Mouse (Mus musculus): Measurements from ENCODE around the gene Coro2a.
A peak's percentile ranks its signal among the peaks of the same experiment; 100 is the strongest.
"Not testable (repeated sequence)": the region's sequence is repeated elsewhere in the genome, so short reads cannot be mapped to it uniquely, and the experiment has no call there.

Gene Coro2a

GRCm38 (mm10) chr4:46584536-46584935 lies 17.5 kb downstream of the Coro2a start:
- not testable (repeated sequence) for DNase-seq (ENCODE audit: low spot score in 2 of 2)

DNA sequence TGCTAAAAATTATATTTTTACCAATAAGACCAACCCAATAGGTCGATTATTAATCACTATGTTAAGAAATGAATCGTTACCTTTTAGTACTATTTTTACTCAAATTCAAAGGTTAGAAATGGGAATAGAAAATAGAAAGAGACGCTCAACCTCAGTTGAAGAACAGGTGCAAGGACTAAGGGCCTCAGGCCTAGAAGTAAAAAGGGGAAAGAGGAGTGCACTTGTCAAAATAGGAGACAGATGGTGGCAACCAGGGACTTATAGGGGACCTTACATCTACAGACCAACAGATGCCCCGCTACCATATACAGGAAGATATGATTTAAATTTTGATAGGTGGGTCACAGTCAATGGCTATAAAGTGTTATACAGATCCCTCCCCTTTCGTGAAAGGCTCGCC lies 17.9 kb downstream of the Coro2a start:
- DNase-seq (ENCODE audit: low spot score in 2 of 2) = not testable (repeated sequence)

GRCm38 (mm10) chr4:46582024-46582423 lies 20.0 kb downstream of the Coro2a start:
- not testable (repeated sequence) for DNase-seq (ENCODE audit: low spot score in 2 of 2)

DNA sequence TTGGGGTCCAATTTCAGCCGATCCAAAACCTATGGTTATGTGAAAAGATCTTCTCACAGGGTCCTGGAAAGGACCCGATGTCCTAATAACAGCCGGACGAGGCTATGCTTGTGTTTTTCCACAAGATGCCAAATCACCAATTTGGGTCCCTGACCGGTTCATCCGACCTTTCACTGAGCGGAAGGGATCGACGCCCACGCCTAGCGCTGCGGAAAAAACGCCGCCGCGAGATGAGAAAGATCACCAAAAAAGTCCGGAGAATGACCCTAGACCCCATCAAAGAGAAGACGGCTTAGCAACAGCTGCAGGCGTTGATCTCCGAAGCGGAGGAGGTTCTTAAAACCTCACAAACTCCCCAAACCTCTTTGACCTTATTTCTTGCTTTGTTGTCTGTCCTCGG lies 20.4 kb downstream of the Coro2a start:
- not testable (repeated sequence) for DNase-seq (ENCODE audit: low spot score in 2 of 2)

DNA sequence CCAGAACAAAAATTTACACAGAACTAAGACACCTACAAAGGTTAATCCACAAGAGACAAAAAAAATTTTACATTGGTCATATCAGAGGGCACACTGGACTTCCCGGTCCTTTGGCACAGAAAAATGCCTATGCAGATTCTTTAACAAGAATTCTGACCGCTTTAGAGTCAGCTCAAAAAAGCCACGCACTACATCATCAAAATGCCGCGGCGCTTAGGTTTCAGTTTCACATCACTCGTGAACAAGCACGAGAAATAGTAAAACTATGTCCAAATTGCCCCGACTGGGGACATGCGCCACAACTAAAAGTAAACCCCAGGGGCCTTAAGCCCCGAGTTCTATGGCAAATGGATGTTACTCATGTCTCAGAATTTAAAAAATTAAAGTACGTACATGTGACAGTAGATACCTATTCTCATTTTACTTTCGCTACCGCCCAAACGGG lies 21.2 kb downstream of the Coro2a start:
- not testable (repeated sequence) for DNase-seq (ENCODE audit: low spot score in 2 of 2)

DNA sequence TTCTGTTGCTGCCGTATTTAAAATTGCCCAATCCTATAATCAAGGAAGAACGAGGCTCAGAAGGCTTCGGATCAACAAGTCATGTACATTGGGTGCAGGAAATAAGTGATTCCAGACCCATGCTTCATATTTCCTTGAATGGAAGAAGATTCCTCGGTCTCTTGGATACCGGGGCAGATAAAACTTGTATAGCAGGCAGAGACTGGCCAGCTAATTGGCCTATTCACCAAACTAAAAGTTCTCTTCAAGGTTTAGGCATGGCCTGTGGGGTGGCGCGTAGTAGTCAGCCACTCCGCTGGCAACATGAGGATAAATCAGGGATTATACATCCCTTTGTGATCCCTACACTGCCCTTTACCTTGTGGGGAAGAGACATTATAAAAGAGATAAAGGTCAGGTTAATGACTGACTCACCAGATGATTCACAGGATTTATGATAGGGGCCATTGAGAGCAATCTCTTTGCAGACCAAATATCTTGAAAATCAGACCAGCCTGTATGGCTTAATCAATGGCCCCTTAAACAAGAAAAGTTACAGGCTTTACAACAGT lies 23.1 kb downstream of the Coro2a start:
- not testable (repeated sequence) for DNase-seq (ENCODE audit: low spot score in 2 of 2)

DNA sequence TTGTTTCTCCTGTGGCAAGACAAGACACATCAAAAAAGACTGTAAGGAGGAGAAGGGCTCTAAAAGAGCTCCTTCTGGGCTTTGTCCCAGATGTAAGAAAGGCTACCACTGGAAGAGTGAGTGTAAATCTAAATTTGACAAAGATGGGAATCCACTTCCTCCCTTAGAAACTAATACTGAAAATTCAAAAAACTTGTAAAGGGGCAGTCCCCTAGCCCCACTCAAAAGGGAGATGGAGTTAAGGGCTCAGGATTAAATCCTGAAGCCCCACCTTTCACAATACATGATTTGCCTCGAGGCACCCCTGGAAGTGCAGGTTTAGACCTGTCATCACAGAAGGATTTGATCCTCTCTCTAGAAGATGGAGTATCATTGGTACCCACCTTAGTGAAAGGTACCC lies 23.8 kb downstream of the Coro2a start:
- DNase-seq (ENCODE audit: low spot score in 2 of 2) = no peak

- DNase-seq (ENCODE audit: low spot score in 2 of 2) = not testable (repeated sequence)
Observed at GRCm38 (mm10) chr4:46575509-46576284, 26.3 kb downstream of the Coro2a start.

- DNase-seq (ENCODE audit: low spot score in 2 of 2) = no peak
Observed at GRCm38 (mm10) chr4:46574841-46575240, 27.2 kb downstream of the Coro2a start.

DNA sequence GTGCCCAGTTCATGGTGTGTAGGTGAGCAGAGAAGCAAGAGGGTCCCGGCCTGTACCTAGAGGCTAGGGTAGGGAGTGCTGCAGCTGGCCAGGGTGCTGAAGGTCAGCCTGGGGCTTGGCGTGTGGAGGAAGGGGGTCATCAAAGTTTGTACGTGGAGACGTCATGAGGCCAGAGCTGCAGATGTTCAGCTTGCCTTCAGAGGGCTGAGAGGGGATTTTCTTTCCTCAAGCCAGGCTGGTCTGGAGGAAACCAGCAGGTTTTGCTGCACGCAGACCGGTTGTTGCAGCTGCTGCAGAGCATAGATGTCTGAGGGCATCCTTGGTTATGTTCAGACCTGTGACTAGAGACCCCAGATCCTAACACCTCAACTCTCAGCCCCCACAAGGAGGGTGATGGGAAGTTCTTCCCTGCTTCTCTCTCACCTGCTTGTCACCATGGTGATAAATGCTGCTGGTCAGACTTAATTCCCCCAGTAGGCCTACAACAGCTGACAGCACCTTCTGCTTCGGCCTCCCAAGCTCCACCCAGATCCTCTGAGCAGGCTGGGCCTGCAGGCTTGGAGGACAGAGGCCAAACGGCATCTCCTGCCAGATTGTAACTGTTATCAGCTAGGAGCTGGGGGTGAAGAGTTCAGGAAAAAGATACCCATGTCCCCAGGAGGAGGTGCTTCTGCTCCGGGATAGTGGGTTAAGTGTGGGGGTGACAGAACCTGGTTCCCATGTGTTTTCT lies 27.8 kb downstream of the Coro2a start:
- peak in 1 of 2 experiments; percentile 18 for DNase-seq (ENCODE audit: low spot score in 2 of 2)

GRCm38 (mm10) chr4:46572616-46573015 lies 29.4 kb downstream of the Coro2a start:
- no peak for DNase-seq (ENCODE audit: low spot score in 2 of 2)

DNA sequence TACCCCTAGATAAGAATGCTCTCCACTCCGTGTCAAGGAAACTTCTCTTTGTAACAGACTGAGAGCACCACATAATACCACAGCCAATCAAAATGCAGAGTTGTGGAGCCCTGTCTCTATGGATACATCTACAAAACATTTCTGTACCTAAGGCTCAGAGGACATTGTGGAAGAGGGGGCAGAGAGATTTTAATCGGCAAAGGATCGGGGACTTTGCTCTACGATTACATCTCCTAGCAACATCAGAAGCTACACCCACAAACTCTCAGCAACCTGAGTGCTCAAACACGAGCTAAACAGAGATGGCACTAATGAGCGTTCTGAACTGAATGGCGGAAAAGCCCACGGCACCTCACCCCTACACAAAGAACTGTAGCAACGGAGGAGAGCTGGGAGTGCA lies 30.3 kb downstream of the Coro2a start:
- no peak for DNase-seq (ENCODE audit: low spot score in 2 of 2)

- DNase-seq (ENCODE audit: low spot score in 2 of 2) = peak; percentile 81 to 83
Observed at GRCm38 (mm10) chr4:46569671-46570070, 32.3 kb downstream of the Coro2a start.

DNA sequence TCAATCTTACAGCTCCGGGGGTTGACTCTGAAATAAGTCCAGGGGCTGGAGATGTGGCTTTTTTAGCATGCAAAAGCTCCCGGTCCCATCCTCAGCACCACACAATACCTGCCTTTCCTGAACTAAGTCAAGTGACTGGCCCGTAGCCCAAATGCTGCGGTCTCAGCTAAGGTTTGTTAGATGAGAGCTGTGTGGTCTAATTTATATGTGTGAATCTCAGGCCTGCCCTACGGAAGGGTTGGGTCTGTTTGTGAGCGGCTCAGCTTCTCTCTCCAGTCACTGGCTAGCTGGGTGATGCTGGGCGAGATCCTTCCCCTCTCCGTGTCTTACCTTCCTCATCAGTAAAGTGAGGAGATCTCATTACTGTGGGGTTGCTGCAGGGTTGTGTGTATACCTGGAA lies 33.8 kb downstream of the Coro2a start:
- no peak for DNase-seq (ENCODE audit: low spot score in 2 of 2)

GRCm38 (mm10) chr4:46566931-46567671 lies 34.9 kb downstream of the Coro2a start:
- DNase-seq (ENCODE audit: low spot score in 2 of 2) = no peak

DNA sequence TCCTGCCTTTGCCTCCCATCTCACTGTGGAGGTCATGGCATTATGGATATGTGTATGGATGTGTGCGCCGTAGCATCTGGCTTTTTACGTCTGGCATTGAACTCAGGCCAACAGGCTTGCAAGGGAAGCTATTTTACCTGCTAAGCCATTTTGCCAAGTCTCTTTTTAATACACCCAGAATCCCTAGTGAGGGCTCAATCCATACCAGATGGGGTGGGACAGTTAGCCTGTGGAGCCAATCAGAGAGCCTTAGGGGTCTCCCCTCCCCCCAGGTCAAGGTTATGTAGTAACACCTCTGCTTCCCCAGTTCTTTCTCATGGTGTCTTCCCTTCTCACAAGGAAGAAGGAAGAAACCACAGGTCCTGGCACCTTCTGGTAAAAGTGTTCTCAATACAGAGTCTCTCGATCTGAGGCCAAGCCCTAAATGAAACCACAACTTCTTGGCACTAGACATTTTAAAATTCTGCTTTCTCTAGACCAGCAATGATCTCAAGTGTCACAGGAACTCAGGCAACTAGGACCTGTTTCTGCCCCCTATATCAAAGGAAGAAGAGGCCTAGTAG lies 36.5 kb downstream of the Coro2a start:
- no peak for DNase-seq (ENCODE audit: low spot score in 2 of 2)

DNA sequence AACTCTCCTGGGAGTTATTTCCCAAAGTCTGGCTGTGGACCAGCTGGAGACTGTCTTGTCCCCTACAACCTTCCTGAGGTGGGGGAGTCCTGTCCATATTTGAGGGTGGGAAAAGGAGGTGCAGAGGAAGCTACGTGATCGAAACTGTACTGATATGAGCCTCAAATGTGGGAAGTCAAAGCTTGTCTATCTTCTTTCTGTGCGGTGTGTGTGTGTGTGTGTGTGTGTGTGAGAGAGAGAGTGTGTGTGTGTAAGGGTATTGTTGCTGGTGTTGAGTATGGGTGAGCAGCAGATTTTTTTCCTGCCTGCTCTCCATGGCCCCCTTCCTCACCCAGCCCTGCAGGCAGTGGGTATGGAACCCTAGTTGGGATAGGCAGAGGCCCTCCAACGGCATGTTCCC lies 37.8 kb downstream of the Coro2a start:
- no peak for DNase-seq (ENCODE audit: low spot score in 2 of 2)

DNA sequence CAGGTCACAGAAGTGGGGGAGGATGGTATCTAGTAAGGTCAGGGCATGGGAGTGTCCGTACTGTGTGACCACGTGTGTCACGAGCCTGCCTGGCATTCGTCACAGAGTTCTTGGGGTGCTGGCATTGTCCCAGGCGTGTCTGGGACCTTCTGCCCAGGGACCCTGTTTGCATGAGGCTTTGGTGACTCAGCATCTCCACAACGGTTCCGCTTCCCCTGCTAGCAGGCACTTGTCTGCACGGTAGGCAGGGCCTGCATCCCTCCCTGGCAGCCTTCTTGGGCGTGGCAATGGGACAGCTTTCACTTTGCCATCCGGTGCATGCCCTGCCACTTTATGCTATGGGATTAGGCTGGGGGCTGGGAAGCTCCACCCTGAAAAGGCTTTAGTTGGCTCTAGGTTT lies 38.2 kb downstream of the Coro2a start:
- DNase-seq (ENCODE audit: low spot score in 2 of 2) = peak in 1 of 2 experiments; percentile 54

DNA sequence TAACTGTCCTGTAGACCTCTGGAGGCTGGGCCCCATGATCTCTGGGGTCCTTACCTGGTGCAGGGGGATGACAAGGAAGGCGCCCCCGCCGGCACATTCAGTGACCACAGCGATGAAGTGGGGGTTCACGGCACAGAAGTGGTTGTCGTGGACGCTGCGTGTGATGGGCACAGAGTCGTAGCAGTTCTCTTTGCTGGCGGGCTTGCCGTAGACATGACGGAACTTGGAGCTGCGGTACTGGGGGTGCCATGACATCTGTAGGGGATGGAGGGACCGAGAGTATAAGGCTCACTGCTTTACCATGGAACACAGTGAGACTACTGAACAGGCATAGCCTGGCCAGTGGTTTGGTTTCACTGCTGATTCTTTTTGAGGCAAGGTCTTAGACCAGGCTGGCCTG lies 39.2 kb downstream of the Coro2a start:
- peak in 1 of 2 experiments; percentile 19 for DNase-seq (ENCODE audit: low spot score in 2 of 2)

DNA sequence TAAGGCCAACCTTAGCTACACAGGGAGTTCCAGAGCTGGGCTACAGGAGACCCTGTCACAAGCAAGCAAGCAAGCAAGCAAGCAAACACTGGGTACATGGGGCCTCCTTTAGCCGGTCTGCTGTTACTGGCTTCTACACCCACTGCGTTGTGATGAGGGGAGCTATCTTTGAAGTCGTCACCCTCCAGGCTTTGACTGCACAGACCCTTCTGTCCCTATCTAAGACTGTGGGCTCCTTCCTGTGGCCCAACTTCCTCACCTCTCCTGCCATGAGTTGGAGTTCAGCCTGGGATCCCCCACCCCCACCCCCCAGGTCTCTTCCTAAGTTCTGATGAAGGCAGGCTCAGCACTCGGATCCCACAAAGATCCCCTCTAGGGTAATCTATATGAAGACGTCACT lies 40.0 kb downstream of the Coro2a start:
- no peak for DNase-seq (ENCODE audit: low spot score in 2 of 2)

GRCm38 (mm10) chr4:46560069-46560705 lies 41.8 kb downstream of the Coro2a start:
- no peak for DNase-seq (ENCODE audit: low spot score in 2 of 2)

All from right cerebral cortex, postnatal 10 days (tissue).